Mouse (Mus musculus): ENCODE data around the gene Syap1. TPM values are rescaled to one million over a fixed set of nuclear protein-coding genes. Genes with fewer than 3 reads are reported as not detected.
"Not testable (repeated sequence)": the region's sequence is repeated elsewhere in the genome, so short reads cannot be mapped to it uniquely, and the experiment has no call there.

The Syap1 gene
- total RNA-seq, 2 experiments from 2014 or later, result 30.0 to 31.8 TPM

DNA sequence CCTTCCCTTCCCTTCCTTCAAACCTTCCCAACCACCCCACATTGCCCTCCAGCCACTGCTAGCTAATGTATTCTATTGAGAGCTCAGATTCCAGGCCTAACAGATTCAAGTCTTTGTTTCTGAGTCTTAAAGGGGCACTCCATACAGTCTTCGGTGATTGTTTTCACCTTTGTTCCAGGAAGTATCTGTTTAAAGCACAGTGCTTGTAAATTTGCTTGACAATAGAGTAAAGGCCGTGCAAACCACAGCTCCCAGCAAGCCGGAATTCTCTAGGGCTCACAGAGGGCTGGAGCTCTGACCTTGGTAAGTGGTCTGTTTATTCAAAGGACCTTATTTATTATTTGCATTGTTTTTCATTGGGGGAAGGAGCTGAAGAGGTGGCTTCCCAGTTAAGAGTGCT is 56.1 kb downstream of the Syap1 start:
- DNase-seq (ENCODE audit: extremely low spot score in 1 of 2, low spot score in 2 of 2), result no peak
- intact Hi-C loops (cut with DNase I), result no loop called here

DNA sequence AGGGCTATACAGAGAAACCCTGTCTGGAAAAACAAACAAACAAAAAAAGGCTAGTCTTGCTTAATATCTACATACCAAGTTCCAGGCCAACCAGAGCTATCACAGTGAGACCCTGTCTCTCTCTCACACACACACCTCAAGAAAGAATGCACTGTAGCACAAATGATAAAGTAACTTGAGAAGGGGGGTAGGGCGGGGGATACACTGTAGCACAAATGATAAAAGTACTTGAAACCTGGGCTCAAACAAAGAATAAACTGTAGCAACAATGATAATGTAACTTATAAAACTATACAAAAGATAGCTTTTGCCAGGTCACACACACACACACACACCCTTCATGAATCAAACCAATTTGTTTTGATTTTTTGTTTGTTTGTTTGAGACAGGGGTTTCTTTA is 56.7 kb downstream of the Syap1 start:
- intact Hi-C loops (cut with DNase I), result no loop called here
- DNase-seq (ENCODE audit: extremely low spot score in 1 of 2, low spot score in 2 of 2), result no peak

DNA sequence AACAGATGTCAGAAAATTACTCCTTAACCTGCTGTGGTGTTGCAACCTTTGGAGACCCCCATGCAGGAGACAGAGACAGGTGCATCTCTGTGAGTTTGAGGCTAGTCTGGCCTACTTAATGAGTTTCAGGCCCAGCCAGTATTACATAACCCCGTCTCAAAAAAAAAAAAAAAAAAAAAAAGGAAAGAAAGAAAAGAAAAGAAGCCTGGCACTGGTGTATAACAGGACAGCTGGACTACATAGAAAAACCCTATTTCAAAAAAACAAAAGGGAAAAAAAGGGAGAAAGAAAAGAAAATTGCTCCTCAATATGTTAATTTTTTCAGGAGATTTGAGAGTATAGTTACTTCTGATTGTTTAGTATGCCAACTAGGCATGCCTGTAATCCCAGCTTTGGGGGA is 57.2 kb downstream of the Syap1 start:
- DNase-seq (ENCODE audit: extremely low spot score in 1 of 2, low spot score in 2 of 2), result no peak
- intact Hi-C loops (cut with DNase I), result no loop called here

DNA sequence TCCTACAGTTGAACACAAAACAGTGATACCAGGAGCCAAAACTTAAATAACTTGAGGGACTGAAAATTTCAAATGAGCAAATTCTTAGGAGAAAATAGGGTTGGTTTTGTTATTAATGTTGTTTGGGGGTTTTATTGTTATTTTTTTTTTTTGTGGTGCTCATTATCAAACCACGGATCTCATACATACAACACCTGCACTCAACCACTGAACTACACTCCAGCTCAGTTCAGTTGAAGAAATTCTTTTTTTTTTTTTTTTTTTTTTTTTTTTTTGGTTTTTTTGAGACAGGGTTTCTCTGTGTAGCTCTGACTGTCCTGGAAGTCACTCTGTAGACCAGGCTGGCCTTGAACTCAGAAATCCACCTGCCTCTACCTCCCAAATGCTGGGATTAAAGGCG is 57.9 kb downstream of the Syap1 start:
- DNase-seq (ENCODE audit: extremely low spot score in 1 of 2, low spot score in 2 of 2); intact Hi-C loops (cut with DNase I): not testable (repeated sequence)

DNA sequence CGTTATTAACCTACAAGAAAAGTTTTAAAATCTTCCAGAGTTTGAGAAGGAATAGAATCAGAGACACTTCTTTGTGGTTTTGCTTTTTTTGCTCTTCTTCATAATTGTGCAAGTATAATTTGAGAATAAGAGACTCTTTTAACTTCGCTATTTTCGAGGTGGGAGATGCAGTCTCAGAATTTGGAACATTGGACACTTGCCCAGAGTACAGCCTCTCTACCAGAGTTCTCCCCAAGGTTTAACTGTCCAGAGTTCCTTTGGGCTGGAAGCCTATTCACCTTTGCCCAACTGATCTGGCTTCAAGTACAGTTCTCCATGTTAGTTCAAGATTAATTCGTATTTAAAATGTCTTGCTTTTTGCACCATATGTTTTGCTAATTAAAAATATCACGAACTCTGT is 58.5 kb downstream of the Syap1 start:
- DNase-seq (ENCODE audit: extremely low spot score in 1 of 2, low spot score in 2 of 2), result no peak
- intact Hi-C loops (cut with DNase I), result no loop called here

DNA sequence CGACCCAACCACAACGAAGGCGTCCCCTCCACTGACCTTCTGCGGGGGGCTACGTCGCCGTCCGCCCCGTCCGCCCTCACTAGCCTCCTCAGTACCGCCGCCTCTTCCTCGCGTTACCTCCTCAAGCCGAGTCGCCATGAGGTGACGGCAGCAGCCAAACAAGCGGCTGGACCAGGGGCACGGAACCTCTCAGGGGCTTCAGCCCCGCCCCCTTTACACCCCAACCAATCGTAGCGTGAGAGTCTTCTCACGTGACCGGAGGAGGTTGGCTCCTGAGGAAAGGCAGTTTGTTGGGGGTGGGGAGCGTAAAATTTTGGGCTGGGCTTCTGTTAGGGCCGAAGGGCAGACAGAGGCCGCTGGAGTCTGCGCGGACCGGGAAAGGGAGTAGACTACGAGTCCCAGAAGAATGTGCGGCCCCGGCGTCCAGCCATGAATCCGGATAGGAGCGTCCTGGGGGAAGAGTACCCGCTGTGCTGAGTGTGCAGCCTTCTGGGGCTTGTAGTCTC is 59.0 kb downstream of the Syap1 start, which contains the start of gene Txlng:
Gene Txlng (minus strand): TSS at position 252 of the 506 bp plus-strand sequence.
- intact Hi-C loops (cut with DNase I), result no loop called here
- DNase-seq (ENCODE audit: extremely low spot score in 1 of 2, low spot score in 2 of 2), result peak; percentile 94 to 97

DNA sequence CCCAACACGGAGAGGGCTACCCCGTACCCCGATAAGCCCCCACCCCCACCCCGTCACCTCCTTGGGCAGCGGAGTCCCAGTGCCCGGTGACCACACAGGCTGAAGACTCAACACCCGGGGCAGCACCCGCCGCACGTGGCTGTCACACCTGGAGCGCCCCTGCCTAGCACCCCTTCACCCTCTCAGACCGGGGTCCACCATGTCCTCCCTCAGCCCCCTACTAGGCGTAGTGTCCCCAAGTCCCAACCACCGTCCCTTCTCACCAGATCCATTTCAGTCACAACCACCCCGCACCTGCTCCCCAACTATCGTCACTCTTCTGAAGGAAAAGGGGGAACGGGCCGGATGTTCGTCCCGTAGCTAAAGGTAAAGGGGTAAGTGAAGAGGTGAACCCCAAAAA is 59.5 kb downstream of the Syap1 start:
- intact Hi-C loops (cut with DNase I), result no loop called here
- DNase-seq (ENCODE audit: extremely low spot score in 1 of 2, low spot score in 2 of 2), result peak in 1 of 2 experiments; percentile 27

DNA sequence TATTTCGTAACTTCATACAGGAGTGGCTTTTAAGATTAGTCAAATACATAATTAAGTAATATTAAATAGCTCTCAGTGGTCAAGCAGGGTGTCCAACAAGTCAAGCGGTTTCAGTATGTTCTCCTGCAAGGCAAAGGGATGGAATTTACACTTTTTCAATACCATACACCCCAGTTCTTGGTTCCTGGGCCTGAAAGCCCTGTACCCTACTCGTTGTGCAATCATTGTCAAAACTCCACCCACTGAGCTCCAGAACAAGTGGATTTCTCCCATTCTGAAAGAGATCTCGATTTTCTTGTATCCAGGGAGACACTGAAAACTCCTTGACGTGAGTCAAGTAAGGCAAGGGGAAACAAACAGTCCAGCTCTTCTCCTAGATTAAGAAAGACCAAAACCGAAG is 60.2 kb downstream of the Syap1 start:
- no peak for DNase-seq (ENCODE audit: extremely low spot score in 1 of 2, low spot score in 2 of 2)
- intact Hi-C loops (cut with DNase I), result no loop called here

Small RNAs within 50 kb of the gene (microRNA-seq; reads per million reads assigned to microRNA genes)
- not detected for gene Mir3473a

Other genes with a start within 250 kb of the Syap1 start
- gene Reps2, start 244.8 kb downstream of the Syap1 start, total RNA-seq (2021), result 10 to 100 TPM; 84.1 to 89.3 TPM
- 100 to 1,000 TPM; 162 to 163 TPM for gene Rbbp7, start 128.0 kb downstream of the Syap1 start, total RNA-seq (2021)
- gene Txlng, start 59.0 kb downstream of the Syap1 start, total RNA-seq (2021), result 10 to 100 TPM; 15.5 to 16.4 TPM
- 10 to 100 TPM; 70.3 to 70.4 TPM for gene Ctps2, start 12.8 kb upstream of the Syap1 start, total RNA-seq (2021)
- not detected for gene S100g, start 76.2 kb upstream of the Syap1 start, total RNA-seq (2021)

All from left cerebral cortex, postnatal 10 days (tissue).